Mouse (Mus musculus): Measurements from ENCODE around the gene Col4a1. TPM values are rescaled to one million over a fixed set of nuclear protein-coding genes. Genes with fewer than 3 reads are reported as not detected.
A peak's percentile ranks its signal among the peaks of the same experiment; 100 is the strongest.

The Col4a1 gene
- total RNA-seq, 2 experiments from 2014 or later, result 741 to 775 TPM

DNA sequence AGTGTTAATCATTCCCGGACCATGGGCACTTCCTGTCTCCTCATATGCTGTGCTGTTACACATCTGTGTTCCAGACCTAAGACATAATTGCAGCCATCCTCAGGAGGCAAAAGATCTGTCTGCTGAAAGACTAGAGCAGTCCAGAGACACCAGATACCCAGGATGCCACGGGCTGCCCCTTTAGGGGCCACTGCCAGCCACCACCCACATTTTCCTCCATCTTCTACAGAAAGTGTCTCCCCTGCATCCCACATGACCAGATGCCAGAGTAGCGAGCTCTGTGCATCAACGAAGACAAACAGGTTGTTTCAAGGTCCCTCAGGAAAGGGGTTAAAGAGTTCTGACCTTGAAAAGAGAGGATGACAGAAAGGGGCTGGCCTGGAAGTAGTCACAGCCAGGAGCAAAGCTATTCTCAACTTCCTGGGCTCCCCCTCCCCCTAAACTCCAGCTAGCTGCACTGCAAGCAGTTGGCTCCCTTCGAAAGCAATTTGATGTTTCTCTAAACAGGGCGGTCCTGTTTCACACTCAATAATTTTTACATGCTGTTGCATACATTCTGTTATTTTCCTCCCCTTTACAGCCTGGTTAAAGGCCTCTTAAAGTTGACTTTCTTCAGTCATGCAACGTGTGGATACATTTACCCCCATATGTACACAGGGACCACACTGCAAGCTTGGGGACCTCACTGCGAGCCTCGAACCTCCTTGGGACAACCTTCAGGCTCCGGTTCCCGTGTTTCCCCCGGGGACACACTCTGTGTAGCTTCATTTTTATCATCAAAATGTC is 13.9 kb downstream of the Col4a1 start:
- no peak for DNase-seq

GRCm38 (mm10) chr8:11297141-11297838 is 15.3 kb downstream of the Col4a1 start:
- no peak for DNase-seq

- no peak for DNase-seq
These were observed 16.2 kb downstream of the Col4a1 start for GRCm38 (mm10) chr8:11296282-11296943.

DNA sequence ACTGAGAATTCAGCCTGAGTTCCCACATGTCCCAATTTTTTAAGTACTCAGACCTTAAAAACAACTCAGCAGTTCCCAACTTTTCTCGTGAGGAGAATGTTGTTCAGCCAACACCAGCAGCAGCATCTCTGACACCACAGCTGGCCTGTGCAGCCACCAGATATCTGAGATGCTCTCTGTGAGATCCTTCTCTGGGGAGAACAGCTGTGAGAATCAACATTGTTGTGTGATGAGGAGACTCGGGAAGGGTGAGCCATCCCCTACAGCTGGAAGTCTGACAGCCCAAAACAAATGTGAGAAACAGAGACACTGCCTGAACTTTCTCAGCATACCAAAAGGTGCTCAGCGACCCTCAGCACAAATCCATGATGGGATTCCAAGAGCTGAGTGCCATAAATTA is 20.0 kb downstream of the Col4a1 start:
- no peak for DNase-seq

DNA sequence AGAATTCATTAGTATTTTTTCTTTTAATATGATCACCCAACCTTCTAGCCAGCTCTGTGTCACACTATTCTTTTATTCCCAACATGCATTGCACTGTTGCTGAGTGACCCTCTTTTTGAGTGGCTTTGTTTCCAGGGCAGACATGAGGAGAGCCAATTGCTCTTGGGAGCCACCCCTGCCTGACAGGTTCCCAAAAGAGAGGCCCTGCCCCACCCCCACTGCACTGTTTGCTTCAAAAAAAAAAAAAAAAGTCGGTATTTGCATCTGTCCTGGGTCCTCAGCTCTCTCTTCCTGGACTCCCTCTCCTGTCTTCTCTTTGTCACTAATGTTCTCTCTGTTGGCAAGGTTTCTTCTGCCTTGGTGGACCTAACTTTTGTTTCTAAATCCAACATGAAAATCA is 22.1 kb downstream of the Col4a1 start:
- no peak for DNase-seq

DNA sequence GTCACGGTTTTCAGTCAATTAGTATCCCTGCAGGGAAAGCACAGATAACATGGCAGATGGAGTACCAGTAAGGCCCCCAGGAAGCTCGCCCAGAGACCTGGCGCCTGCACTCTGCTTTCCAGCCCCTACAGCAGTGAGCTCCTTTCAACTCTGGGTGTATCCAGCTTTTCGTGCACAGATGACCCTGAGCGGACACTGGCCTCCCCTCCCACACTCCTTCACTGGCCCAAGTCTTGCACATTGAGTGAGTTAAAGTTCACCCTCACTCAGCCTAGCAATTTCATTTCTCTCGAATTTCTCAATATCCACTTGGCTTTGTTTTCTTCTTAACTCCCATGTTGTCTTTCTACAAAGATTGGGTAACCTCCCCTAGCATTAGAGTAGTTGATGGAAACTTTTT is 24.3 kb downstream of the Col4a1 start:
- DNase-seq, result no peak

DNA sequence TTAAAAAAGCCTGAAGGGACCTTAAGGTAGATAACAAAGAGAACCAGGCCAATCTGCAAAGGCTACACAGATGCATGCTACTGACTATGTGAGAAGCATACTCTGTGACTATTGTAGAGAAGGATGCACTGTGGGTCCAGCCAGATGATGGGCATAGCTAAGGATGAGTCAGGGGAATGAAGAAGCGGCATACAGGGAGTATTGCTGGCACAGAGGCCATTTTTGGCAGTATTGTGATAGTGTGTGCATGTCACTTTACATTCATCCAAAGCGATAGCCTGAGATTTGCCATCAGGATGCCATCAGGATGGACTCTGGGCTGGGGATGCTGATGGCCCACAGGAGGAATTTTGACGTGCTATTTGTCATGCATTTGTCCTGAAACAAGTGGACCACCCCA is 25.5 kb downstream of the Col4a1 start:
- no peak for DNase-seq

- DNase-seq, result no peak
These were observed 27.2 kb downstream of the Col4a1 start for GRCm38 (mm10) chr8:11285437-11285836.

DNA sequence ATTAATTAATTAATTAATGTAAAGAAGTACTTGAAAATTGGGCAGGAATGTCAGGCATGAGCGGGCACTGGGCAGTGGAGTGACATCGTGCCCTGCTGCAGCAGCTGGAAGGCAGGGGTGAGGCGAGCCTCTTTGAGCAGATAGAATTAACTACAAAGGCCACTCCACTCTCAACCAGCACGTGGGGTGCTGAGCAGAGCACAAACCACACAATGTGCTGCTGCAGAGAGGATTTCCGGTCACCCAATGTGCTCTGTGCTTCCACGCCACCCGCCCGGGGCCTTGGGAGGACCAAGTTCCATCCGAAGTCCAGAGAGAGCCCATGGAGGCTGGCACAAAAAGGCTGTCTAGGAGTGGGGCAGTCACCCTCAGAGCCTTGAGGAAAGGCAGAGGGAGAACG is 29.4 kb downstream of the Col4a1 start:
- no peak for DNase-seq

DNA sequence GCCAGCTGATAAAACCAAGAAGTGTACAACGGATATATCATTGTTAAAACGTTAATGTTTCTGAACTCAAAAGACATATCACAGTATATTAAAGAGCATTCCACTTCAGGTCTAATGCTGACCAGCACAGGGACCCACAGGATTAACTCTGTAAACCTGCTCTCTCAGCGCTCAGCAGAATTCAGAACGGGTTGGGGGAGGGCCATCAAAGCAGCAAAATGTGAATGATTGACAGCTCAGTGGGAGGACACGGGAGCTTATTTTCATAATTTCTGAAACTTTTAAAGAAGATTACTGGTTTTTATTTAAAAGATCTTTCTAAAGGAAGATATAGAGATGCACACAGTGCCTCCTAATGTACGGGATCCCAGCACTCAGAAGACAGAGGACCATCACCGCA is 29.9 kb downstream of the Col4a1 start:
- DNase-seq, result no peak

DNA sequence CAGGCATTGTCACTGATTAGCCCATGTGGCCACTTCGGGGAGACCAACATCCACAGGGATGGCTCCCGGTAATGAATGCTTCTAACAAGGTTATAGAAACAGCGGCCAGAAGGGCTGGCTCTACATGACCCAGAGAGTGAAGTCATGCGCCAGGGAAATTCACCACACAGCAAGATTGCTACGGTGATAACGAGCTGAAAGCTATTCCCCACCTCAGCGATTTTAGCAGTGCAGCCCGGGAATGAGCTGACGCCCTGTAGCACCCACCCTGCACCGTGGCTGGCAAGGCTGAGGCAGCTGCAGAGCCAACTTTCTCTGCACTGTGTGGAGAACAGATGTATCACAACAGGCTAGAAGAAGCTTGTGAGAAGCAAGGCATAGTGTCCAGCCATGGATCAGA is 30.5 kb downstream of the Col4a1 start:
- DNase-seq, result peak; percentile 34

GRCm38 (mm10) chr8:11280721-11281268 is 31.8 kb downstream of the Col4a1 start:
- no peak for DNase-seq

- DNase-seq, result peak; percentile 32
These were observed 33.3 kb downstream of the Col4a1 start for GRCm38 (mm10) chr8:11279296-11279826.

GRCm38 (mm10) chr8:11278101-11278611 is 34.5 kb downstream of the Col4a1 start:
- DNase-seq, result peak; percentile 52

DNA sequence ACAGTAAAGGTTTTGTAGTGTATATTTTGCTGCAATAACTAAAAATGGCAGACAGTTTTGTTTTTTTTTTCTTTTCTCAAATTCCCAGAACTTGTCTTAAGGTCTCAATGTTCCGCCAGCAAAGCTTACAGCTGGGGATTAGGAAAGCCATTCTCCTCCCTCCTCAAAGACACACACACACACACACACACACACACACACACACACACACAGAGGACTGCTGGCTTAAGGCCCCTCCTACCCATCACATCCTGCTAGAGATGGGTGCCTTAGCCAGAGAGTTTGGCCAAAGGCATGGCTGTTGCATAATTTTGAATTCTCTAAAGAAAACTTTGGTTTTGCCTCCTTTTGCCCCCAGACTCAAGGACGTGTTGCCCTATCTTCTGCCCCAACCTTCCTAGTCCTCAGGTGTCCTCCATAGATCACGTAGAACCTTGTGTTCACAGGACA is 35.0 kb downstream of the Col4a1 start:
- peak; percentile 34 for DNase-seq

- no peak for DNase-seq
These were observed 36.3 kb downstream of the Col4a1 start for GRCm38 (mm10) chr8:11276286-11276685.

DNA sequence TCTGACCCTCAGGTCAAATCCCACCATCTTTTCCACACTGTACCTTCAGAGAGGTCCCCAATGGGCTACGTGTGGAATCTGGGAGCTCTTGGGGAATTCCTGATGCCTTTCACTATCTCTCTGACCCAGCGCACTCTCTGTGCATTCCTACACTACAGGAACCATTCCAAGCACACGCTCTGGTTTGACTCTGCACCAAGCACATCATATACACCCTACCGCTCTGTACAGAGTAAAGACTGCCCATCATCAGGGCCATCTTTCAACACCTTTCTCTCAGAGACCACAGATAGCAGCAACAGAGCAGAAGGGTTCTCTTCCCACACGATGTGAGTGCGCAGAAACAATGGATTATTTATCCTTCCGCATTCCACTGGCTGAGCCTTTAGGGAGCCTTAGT is 38.2 kb downstream of the Col4a1 start:
- no peak for DNase-seq

DNA sequence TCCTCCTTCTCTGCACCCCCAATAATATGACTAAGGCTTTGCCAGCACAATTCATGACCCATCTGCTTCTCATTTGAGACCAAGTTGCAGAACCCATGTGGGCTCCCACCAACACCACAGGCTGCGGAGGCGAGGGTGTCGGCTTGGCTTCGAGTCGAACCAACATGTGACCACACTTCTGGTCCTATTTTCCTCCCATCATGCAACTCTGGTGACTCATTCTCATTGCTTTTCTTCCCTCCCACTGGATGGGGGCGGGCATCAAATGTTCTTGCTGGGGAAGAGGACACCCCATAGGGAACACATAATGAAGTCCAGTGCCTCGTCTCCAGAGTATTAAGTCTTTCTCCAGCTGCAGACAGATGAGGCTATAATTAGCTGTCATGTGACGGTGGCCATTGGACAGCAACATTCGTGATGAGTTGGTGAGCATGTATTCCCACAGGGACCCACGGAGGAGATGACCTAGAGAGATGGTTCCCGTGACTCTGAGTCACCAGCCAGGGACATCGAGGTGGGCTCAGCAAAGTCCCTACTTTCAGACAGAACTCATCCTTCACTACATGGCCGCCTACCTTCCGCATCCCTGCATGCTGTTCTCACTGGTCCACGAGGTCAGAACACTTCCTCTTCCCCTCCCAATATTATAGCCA is 39.0 kb downstream of the Col4a1 start:
- no peak for DNase-seq

DNA sequence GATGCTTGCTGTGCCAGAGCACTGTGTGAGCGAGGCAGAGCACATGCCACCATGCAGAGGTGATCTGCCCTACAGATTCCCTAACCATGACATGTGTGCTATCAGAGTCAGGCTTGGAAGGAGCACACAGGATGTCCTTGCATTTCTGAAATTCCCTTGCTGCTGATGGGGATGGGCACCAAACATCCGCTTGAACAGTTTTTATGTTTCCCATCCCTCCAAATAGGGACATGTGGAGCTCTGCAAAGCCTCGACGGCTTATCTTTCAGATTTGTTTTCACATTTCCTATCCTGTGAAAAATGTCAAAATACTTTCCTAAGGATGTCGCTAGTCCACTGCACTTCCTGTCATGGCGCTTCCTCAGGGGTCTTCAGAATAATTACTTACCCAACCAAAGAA is 40.4 kb downstream of the Col4a1 start:
- no peak for DNase-seq

- no peak for DNase-seq
These were observed 41.8 kb downstream of the Col4a1 start for GRCm38 (mm10) chr8:11270826-11271225.

GRCm38 (mm10) chr8:11268753-11269152 is 43.9 kb downstream of the Col4a1 start:
- DNase-seq, result no peak

GRCm38 (mm10) chr8:11266471-11266870 is 46.2 kb downstream of the Col4a1 start:
- DNase-seq, result no peak
